8 mouse cellular contexts compared by ENCODE assay signal in genomic region chr4:123750152-123750651, GRCm38 (mm10). TPM values are rescaled to one million over a fixed set of nuclear protein-coding genes. Genes with fewer than 3 reads are reported as not detected.
DNase-seq lines count a peak whose midpoint lies in the region; ATAC-seq lines count a peak whose summit lies in the region.

Akirin1 (minus strand) TSS chr4:123750345.

- no peaks in the 10 kb centered on the region for H3K27me3 ChIP-seq in hindbrain, embryonic 15.5 days

- no peaks in the 10 kb centered on the region for H3K9me3 ChIP-seq in hindbrain, embryonic 15.5 days

- H3K4me3 ChIP-seq in hindbrain, embryonic 15.5 days, result peak within 1 kb of the TSS; percentile 88

- ATAC-seq in hindbrain, embryonic 15.5 days (ENCODE audit: low FRiP score, low read depth), result peak; percentile 98

- peak within 1 kb of the TSS; percentile 89 for H3K9ac ChIP-seq in hindbrain, embryonic 15.5 days

- H3K27ac ChIP-seq in hindbrain, embryonic 15.5 days (replicated peaks), result peak within 1 kb of the TSS; percentile 95

- 0% methylated on average over 44 of the region's 46 CpGs for WGBS in hindbrain, embryonic 15.5 days

- H3K4me1 ChIP-seq in hindbrain, embryonic 15.5 days (replicated peaks), result peaks cover 35% of the 10 kb centered on the region

- peak; percentile 96 for DNase-seq in R1 (ENCODE audit: low read depth, low spot score)
- peak; percentile 99 to 100 for DNase-seq in cerebellum, postnatal 25 days
- peak; percentile 94 to 98 for DNase-seq in frontal cortex, postnatal 36 days (ENCODE audit: low spot score in 2 of 2)
- DNase-seq in left cerebral cortex, adult 11 months (ENCODE audit: low spot score), result peak; percentile 94
- DNase-seq in lung, postnatal 4 days, result peak; percentile 99
- peak; percentile 95 for DNase-seq in retina, postnatal 7 days (ENCODE audit: low read depth, low spot score)
- DNase-seq in urinary bladder, adult 2 months (ENCODE audit: low spot score), result peak; percentile 98

- H3K4me2 ChIP-seq in hindbrain, embryonic 15.5 days, result peak within 1 kb of the TSS; percentile 68

- no peaks in the 10 kb centered on the region for H3K36me3 ChIP-seq in hindbrain, embryonic 15.5 days

RNA-seq across cellular contexts. Expression of gene Akirin1, which starts in this region (rescaled TPM):
- 79.8 and 82.1 TPM in 2 replicates for polyA plus RNA-seq in hindbrain, embryonic 15.5 days (2015; fragmentation: Nextera tagmentation; extraction: Ambion mirVana)
- polyA plus RNA-seq in urinary bladder, adult 2 months (2012; rRNA removed), result 49.3 and 59.1 TPM in 2 replicates

Comparison
In these comparisons a context has a peak if more than half of its experiments do, and no peak if none do; other contexts are left out.
1. Peak in every context shown above with its lines: DNase-seq, ATAC-seq, H3K4me3 ChIP-seq and H3K27ac ChIP-seq.